Mouse (Mus musculus) brain, embryonic 14.5 days (tissue): ENCODE results near the gene Esrrg.

Experiments used
- CTCF ChIP-seq: fragments of 200-500 bp; IDR thresholded peaks from 2 replicates; pipeline ENCODE4 v1.5.1; 2012; ENCODE audit warnings: inconsistent platforms, mild to moderate bottlenecking, moderate library complexity, borderline replicate concordance; ENCODE audit not compliant: insufficient read depth, insufficient read length; ENCODE audit errors: extremely low read depth
- POLR2A ChIP-seq: fragments of 200-500 bp; IDR thresholded peaks from 2 replicates; pipeline ENCODE4 v1.6.1; 2012; ENCODE audit warnings: mild to moderate bottlenecking, inconsistent platforms, borderline replicate concordance; ENCODE audit not compliant: poor library complexity, insufficient read depth, insufficient read length, severe bottlenecking; ENCODE audit errors: extremely low read depth

DNA sequence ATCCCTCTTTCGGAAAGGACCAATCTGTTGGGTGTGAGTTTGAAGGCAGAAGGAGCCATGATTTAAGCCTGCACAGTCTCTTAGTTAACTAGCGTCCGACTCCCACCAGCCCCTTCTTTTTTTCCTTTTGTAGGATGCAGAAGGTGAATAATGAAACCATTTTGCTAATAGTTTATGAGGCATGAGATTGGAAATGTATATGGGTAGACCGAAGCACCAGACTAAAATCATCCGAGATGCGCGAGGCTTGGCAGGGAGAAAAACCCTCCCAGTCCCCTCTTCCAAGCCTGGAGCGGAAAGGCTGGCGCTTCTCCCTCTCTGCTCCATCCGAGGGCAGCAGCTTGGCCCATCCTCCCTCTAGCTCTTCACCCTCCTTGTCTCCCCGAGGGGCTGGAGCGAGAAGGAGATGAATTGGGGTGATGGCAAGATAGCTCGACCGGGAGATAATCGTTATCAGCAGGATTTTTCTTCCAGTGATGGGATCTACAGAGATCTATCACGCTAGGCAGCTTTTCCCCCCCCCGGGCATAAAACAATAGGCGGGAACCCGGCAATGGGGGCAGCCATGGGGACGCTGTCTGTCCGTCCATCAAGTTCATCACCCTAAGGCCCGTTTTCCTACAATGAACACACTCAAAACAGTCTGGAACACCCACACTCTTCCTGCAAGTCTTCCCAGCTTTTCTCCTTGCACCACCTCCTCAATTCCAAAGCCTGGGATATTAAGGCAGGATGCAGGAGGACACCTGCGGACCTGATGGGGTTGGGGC, 2.1 kb upstream of the Esrrg start:
- no peak for TF ChIP-seq CTCF
- TF ChIP-seq POLR2A: no peak
